Mouse (Mus musculus): ENCODE measurements at regions not wholly inside any gene's neighbourhood (a gene's known extent, or its start where the extent isn't known, plus 50 kb on each side); places are given as distances from the start of the nearest gene placed in this dataset.

DNA sequence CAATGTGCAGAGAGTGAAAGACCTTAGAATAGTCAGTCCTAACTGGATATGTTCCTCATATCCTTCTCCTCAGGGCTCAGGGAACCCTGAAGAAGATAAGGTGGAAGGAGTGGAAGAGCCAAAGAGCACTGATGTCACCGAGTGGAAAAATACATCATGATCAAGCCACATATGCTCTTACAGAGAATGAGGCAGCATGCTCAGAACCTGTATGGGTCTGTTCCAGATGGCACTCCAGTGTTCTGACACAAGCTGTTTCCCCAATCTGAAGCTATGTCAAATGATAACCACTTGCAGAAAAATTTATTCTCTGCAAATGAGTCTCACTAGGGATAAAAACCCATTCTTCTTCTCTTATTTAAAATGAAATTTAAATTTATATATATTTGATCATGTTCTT lies 572.6 kb upstream of the Robo2 start:
- intact Hi-C loops (cut with DNase I), result no loop called here
- no peak for DNase-seq

DNA sequence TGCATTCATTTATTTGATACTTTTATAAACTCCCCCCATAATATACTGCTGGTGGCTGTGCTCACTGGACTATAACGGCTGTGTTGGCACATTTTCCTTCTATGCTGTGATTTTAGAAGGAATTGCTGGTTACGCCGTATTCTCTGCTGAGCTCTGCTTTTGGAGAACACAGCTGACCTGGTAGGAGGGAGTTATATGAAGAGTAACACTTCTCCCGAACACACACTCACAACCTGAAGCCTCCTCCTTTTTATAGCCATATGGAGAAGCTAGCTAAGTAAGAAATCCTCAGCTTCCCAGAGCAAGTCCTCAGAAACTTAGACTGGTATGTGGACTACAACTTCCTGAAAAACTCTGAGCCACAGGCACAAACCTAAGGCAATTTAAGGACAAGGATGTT lies 554.5 kb upstream of the Robo2 start:
- intact Hi-C loops (cut with DNase I), result no loop called here
- DNase-seq, result no peak

- intact Hi-C loops (cut with DNase I), result no loop called here
- no peak for DNase-seq
These were observed 518.1 kb upstream of the Robo2 start for GRCm38 (mm10) chr16:74929739-74930138.

DNA sequence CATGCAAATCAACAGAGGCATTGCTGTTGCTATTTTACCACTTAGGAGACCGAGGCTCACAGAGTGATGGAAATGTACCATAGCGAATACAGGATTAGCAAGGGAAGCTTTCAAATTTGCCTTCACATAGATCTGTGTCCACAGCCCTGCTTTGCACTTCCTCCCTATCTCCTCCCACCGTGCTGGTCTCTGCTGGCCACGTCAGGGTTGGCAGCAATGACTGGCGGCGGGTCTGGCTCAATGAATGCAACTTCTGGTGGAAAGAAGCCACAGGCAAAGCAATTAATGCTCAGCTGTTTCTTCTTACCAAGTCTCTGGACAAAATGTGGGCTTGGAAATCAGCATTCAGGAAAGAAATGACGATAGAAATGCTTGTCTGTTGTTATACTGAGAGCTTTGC lies 489.2 kb upstream of the Robo2 start:
- DNase-seq, result peak; percentile 18 to 34
- intact Hi-C loops (cut with DNase I), result no loop called here

DNA sequence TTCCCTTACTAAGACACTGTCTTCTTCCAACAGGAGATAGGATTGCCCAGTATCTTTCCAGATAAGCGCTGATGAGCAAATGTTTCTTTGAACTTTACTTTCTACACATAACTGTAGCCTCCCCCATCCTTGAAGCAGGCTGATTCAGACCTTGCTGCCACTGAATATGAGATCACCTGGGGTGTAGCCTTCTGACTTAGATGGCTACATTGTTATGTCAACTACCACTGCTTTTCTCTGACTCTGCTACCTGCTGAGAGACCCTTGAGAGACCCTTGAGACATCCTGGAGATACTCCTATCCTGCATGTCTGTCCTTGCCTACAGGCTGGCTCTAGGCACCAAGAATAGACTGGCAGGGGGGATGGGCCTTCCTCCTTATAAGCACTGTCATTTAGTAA lies 476.1 kb upstream of the Robo2 start:
- intact Hi-C loops (cut with DNase I), result no loop called here
- DNase-seq, result no peak

DNA sequence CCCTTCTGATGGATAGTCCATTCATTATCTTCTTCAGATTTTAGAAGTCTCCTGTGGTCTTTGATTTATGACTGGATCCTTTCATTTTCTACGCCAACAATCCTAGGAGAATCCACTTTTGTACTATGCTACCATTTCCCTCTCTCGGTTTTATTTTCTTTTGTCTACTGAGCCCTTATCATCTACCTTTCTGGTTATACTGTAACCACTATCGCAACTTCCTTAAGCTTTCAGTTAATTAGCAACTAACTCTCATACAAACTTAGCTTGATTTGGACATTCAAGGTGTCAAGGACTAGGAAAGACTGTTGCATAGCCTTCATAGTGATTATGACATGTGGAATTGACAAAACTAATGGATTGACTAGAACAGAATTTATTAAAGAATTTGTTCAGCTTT lies 467.0 kb upstream of the Robo2 start:
- no peak for DNase-seq
- intact Hi-C loops (cut with DNase I), result no loop called here

GRCm38 (mm10) chr16:74873756-74874155 lies 462.1 kb upstream of the Robo2 start:
- intact Hi-C loops (cut with DNase I), result no loop called here
- DNase-seq, result no peak

DNA sequence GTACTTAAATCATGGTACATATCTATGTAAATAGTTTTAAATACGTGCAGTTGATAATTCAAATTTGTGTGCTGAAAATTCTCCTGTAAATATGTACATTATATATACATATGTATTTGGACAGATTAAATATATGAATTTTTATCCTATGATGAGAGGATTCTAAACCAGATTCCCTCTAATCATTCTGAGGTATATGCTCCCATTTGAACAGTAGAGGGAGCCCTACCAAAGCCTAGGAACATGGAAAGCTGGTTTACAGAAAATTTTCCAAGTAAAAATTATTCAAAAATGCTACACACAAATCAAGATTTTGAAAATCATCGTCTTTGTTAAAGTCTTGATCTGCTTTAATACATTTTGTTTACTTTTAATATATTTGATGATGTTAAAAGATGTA lies 446.1 kb upstream of the Robo2 start:
- no peak for DNase-seq
- intact Hi-C loops (cut with DNase I), result no loop called here

GRCm38 (mm10) chr16:74840006-74840405 lies 428.4 kb upstream of the Robo2 start:
- intact Hi-C loops (cut with DNase I), result no loop called here

GRCm38 (mm10) chr16:74814386-74814785 lies 402.8 kb upstream of the Robo2 start:
- intact Hi-C loops (cut with DNase I), result no loop called here
- no peak for DNase-seq

More at GRCm38 (mm10) chr16:74840006-74840405, 428.4 kb upstream of the Robo2 start:
- DNase-seq, result no peak

GRCm38 (mm10) chr16:74809154-74809825 lies 397.7 kb upstream of the Robo2 start:
- DNase-seq, result no peak
- intact Hi-C loops (cut with DNase I), result no loop called here

- DNase-seq, result no peak
- intact Hi-C loops (cut with DNase I), result no loop called here
These were observed 395.1 kb upstream of the Robo2 start for GRCm38 (mm10) chr16:74806775-74807174.

DNA sequence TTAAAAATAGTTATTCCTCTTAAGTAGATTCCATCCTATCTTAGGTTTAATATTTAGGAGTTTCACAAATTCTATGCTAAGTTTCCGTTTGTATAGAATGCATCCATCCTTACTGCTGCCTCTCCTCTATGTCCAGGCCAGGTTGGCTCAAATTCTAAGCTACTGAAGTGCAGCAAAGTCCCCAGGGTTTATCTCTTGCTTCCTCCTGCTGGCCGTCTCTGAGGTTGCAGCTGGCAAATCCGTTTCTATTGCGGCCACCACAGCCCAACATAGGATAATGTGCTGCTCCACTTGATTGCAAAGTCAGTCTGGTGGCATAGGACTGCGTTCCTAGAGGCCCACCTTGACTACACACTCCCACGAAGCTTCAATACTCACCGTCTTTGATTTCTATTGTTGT lies 389.7 kb upstream of the Robo2 start:
- DNase-seq, result peak; percentile 36 to 49
- intact Hi-C loops (cut with DNase I), result loop anchor here (2.0 to 5.0 kb wide), 2 partner anchors 574 to 1806 kb away; no protein-coding TSS in a partner anchor

GRCm38 (mm10) chr16:74796303-74796653 lies 384.7 kb upstream of the Robo2 start:
- DNase-seq, result no peak
- intact Hi-C loops (cut with DNase I), result no loop called here

DNA sequence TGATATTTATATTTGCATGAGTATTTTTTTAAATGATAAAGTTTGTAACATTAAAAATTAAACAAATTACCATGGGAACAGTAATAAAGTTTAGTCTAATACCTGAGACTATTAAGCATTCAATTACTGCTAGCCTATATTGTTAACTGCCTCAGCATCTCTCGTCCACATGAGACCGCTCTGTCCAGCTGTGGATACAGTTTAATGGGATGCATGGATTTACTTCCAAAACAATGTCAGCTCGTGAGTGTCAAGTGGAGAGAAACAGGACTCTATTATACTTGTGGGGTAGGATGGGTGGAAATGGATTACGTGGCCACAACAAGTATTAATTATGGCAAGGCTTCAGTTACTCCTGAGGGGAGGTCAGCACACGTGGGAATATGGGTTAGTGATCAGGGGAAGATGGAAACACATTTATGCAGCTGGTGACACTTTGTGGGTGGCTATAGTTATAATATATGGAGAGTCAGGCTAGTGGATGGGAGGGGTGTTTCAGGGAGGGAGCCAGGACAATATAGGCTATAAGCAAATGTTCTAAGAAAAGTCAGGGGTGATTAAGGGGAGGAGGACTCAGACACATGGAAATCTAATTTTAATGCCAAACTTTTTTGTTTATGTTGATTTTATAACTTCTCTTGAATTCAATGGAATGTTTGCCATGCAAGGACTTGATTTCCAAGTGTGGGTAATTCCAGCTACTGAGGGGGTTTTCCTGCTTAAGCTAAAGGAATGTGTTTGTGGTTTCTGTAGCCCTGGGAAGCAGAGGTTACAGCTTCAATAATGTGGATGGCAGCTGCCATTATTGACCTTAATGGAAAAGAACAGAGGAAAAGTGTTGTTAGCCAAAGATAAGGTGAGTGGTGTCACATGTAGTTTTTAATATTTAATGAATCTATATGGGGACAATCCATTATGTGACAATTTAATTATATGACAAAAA lies 384.0 kb upstream of the Robo2 start:
- DNase-seq, result no peak
- intact Hi-C loops (cut with DNase I), result no loop called here

DNA sequence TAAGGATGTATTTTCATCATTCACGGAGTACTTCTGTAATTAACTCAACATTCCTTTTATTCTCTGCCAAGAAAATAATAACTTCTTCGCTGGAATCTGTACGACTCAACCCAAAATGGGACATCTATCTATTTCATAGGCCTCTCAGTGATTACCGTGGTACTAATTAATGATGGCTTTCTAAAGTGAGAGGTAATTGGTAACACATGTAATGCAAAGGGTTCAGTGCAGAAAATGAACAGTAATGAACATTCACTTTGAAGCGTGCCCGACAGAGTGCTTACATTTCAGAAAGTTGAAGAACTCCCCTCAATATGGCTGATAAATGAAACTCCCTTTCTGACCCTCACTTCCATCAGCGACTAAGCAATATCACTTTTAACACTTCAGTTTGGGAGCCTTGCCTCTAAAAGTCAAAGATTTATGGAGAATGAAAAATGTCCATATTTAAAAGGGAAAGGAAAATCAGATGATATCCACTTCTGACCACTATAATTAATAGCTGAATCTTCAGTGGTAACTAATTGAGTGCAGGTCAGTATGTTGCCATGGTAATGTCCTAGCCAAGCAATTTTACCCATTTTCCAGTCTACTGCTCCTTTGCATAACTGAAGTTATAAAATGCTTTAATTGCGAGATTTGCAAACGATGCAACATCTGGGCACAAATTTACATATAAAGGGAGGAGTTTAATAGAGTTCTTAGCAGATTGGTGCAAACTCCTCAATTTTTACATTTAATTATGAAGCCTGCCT lies 373.9 kb upstream of the Robo2 start:
- intact Hi-C loops (cut with DNase I), result no loop called here

DNA sequence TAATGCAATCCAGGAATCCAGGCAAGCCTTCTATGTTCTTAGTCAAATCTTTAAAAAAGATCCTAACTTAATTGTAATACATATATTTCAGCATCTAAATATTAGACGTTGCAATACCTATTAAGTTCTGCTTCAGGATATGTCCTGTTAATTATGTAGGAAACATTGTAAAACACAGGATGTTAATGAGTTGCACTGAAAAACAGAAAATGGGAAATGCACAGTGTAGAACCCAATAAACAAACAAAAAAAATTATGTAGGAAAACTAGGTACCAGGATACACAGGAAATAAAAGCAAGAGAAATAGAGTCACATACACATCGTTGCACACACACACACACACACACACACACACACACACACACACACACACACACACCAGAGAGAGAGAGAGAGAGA lies 368.8 kb upstream of the Robo2 start:
- intact Hi-C loops (cut with DNase I), result no loop called here
- no peak for DNase-seq

More for the DNA sequence above, 373.9 kb upstream of the Robo2 start:
- no peak for DNase-seq

DNA sequence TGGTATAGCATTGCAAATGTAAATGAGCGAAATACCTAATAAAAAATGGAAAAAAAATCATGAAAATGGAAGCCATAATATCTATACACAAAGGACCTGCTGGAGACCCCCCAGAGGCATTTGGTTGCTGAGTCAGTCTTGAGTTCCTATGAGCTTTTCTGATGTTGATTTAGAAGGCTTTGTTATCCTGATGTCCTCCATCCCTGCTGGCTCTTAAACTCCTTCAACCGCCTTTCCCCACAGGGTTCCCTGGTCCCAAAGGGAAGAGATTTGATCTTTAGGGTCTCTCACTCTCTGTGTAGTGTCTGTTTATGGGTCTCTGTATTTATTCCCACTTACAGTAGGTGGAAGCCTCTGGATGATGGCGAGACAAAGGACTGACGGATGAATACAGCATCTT lies 356.6 kb upstream of the Robo2 start:
- DNase-seq, result no peak
- intact Hi-C loops (cut with DNase I), result no loop called here

DNA sequence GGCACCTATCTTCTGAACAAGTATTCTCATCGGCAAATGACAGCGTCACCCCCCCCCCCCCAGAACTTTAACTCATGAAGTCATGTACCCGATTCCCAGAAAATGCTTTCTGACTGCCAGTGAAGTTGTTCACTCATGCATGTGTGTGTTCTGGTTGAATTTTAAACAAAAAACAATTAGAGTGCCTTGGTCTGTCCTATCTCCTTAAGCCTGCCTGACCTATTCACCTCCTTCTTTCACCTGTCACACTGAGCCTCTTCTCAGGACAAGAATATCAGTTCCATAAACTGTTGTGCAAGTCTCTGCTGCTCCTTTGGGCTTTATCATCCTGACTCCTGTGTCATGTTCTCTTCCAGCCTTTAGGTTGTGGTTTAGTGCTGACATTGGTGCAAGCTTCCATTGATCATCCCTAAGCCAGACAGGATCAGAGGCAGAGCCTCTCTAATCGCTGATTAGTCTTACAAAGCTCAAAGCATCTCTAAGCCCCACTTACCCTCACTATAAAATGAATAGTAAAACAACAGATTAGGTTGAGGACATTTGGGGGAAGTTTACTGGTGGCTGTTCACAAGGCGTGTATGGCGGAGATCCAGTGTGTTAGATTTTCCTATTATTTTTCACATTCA lies 345.2 kb upstream of the Robo2 start:
- intact Hi-C loops (cut with DNase I), result no loop called here
- DNase-seq, result no peak

DNA sequence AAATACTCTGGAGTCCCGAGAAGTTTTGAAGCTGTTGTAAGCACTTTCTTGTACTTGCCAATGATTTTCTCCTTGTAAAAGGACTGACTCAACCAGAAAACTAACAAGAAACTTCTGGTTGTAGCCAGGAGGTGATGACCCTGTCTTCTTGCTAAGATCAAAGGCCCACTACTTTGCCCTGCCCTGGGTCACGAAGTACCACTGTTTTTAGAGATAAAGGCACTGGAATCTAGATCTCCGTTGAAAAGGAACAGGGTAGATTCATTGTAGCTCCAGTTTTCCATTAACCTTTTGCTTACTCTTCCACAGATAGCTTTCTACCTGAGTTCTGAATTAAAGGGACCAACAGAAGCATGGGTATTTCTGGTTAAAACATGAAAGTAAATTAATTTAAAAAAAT lies 339.3 kb upstream of the Robo2 start:
- DNase-seq, result no peak
- intact Hi-C loops (cut with DNase I), result no loop called here

DNA sequence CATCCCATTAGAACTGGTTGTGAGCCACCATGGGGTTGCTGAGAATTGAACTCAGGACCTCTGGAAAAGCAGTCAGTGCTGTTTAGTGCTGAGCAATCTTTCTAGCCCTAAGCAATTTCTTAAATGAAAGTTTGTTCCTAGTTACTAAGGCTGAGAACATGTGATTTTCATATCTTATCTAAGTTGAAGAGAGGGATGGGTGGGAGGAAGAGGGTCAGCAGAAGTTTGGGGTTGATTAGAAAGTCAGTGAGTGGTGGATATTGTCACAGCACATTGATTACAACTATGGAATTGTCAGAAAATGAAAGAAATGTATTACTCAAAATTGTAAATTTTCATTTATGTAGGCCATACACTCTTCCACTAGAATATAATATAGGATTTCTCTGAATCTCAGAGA lies 337.4 kb upstream of the Robo2 start:
- intact Hi-C loops (cut with DNase I), result no loop called here
- DNase-seq, result no peak
